Mouse (Mus musculus): ENCODE measurements around the gene Cd55b.
"Not testable (repeated sequence)": the region's sequence is repeated elsewhere in the genome, so short reads cannot be mapped to it uniquely, and the experiment has no call there.

GRCm38 (mm10) chr1:130442930-130443329, 20.1 kb upstream of the Cd55b start:
- not testable (repeated sequence) for TF ChIP-seq CTCF (IDR thresholded peaks at IDR 0.05; ENCODE audit: control insufficient read depth, insufficient read depth, insufficient replicate concordance, low read depth, low read length); POLR2A (IDR thresholded peaks at IDR 0.05; ENCODE audit: control insufficient read depth, low read depth, low read length)

All from testis, adult 2 months (tissue).